Mouse (Mus musculus): ENCODE data around the gene Hfe.

DNA sequence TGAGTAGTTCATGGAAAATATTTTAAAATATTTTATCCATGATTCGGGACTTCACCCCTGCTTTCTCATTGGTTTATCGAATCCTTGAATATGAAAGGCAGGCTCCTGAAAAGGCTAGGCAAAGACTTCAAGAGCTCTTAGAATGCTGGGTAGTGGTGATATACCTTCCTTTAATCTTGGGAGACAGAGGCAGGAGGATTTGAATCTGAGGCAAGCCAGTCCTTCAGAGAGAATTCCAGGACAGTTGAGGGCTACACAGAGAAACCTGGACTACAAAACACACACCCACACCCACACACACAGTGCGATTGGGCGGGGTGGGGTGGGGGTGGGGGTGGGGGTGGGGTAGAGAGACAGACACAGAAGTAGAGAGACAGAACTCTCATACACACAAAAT, 37.2 kb upstream of the Hfe start:
- no peak for TF ChIP-seq POLR2A (IDR thresholded peaks at IDR 0.05; ENCODE audit: borderline replicate concordance, control insufficient read depth, low read depth, low read length)
- TF ChIP-seq CTCF (IDR thresholded peaks at IDR 0.05; ENCODE audit: control insufficient read depth, insufficient read depth, low read length): no peak
